Mouse (Mus musculus): ENCODE data around the gene Gm49394. TPM values are rescaled to one million over a fixed set of nuclear protein-coding genes. Genes with fewer than 3 reads are reported as not detected.

Gm49394 gene
- total RNA-seq, 1 experiment from 2014 or later, result not detected

Other genes with a start within 250 kb of the Gm49394 start
- gene Syt8, start 235.1 kb downstream of the Gm49394 start, total RNA-seq (2017), result 1.4 and 3.2 TPM in 2 replicates
- 18.2 and 31.9 TPM in 2 replicates for gene Tnni2, start 228.1 kb downstream of the Gm49394 start, total RNA-seq (2017)
- 1,761 and 1,798 TPM in 2 replicates for gene Lsp1, start 209.1 kb downstream of the Gm49394 start, total RNA-seq (2017)
- 20.0 and 20.4 TPM in 2 replicates for gene Tnnt3, start 171.1 kb downstream of the Gm49394 start, total RNA-seq (2017)
- 9.3 and 11.5 TPM in 2 replicates for gene Mrpl23, start 137.3 kb downstream of the Gm49394 start, total RNA-seq (2017)
- not detected in 2 replicates for gene Igf2, start 3.1 kb downstream of the Gm49394 start, total RNA-seq (2017)
- not detected in 2 replicates for gene Ins2, start 73.4 kb upstream of the Gm49394 start, total RNA-seq (2017)

Data from neutrophil, adult 5-6 weeks (primary cell).